Mouse (Mus musculus) cerebellum, postnatal 14 days (tissue): ENCODE measurements around the gene Capn13.
"Not testable (repeated sequence)": the region's sequence is repeated elsewhere in the genome, so short reads cannot be mapped to it uniquely, and the experiment has no call there.

ENCODE experiments used
- DNase-seq, 2 experiments: peaks; one replicate each; pipeline ENCODE4 v3.0.0; 2021; ENCODE audit warnings: mixed read lengths in 2 of 2

Capn13 gene

DNA sequence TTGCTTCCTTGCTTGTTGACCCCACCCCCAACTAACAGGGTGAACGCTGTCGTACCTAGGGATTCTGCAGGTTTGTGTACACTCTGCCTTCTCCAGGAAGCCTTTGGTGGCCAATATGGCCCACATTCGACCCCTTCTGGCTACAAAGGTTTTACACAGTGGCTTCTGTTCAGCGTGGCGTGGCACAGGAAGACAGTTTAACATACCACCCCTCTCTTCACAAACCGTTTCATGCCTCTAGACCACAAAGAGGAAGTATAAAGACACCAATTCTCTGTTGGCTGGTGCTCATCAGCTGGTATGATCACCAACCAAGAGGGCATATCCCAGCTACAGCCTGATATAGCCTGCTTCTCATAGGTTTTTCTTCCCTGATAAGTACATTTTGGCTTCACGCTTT lies 126.9 kb downstream of the Capn13 start:
- no peak for DNase-seq

DNA sequence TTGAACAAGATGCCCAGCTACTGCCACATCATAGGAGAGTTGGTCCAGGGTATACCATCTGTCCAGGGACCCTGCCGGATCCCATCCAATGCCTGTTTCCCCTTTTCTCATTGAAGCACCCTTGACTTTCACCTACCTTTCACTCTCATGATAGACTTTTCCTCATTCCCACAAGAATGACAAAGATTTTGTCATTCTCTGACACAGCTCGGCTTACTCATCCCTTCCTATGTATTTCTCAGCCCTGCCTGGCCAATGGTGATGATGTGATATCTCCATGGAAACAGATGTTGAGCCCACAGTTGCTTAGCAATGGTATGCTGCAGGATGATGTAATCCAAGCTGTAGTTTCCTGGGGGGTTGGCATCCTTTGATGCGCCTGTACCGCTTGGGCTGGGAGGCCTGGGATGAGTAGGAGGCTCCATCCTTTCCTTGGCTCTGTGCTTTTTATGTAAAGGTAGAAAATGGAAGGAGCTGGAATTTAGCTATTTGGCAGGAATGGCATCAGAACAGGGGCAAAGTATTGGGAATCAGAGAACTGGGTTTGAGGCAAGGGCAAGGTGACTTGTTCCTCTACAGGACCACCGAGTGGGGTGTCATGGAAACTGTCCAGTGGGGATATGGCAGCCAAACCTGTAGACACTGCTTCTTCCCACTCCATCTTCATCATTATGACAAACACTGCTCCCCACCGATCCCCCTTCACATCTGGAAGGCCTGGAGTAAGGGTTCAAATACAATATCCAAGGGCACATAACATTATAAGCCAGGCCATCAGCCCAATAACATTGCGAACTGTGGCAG lies 128.7 kb downstream of the Capn13 start:
- peak; percentile 13 for DNase-seq

DNA sequence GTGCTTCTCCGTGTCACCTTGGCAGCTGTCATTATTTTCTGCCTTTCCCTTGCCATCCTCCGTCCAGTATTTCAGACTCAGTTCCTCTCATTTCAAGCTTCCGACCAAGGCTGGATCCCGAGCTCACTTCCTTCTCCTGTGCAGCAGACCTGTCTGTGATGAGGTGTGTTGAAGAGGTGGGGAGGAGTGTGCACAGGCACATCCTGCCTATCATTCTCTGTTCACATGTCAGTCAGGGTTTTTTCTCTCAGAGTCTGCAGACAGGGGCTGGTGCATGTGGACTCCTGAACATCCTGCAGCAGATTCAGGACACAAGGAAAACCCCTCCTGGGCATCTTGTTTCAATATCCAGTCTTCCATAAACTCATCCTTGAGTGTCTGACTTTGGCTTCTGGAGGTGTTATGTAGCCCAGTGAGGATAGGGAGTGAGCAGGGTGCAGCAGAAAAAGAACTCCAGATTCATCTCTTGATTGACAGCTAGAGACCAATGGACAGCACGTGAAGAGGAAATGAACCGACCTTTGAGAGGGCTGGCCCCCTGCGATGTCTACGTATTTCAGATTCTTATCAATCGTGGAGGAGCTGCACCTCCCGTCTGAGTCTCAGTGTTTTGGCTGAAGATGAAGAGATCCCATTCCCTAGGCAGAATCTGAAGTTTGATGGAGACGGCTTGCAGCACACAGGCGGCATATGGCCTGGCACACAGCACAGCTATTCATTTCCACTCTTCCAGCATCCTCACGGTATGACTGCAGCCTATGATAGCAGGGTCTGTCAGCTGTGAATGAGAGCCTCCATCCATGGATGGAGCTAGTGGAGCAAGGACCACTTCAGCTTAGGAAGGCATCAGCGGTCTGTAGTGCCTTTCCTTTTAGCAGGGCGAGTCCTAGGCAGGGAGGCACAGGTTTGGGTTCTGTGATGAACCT lies 129.5 kb downstream of the Capn13 start:
- peak; percentile 49 to 61 for DNase-seq

DNA sequence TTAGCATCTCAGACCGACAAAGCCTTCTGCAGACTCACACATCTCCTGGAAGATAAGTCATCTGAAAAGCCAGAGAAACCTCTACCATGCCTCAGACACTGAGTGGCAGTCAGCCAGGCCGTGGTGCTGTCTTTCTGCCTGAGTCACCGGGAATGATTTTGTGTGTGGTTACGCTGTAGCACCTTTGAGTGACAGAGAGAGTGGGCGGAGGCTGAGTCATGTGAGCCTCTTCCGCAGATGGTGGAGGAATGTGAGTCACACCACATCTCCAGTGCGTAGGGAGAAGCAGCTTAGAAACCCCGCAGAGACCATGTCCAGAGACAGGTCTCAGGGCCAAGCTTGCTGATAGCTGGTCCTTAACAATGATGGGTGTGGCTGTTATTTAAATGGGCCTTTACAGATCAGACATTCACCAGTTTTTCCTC lies 137.6 kb downstream of the Capn13 start:
- peak in 1 of 2 experiments; percentile 19 for DNase-seq

DNA sequence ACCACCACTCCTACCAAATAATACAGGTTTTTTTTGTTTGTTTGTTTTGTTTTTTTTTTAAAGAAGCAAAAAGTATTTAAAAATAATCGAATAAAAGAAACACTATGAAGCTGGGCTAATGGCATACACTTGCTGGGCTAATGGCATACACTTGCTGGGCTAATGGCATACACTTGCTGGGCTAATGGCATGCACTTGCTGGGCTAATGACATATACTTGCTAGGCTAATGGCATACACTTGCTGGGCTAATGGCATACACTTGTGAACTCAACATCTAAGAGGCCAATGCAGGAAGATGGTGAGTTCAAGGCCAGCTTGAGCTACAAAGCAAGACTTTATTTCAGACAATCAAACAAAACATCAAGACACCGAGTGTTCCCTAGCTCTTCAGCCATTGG lies 138.1 kb downstream of the Capn13 start:
- DNase-seq = no peak

DNA sequence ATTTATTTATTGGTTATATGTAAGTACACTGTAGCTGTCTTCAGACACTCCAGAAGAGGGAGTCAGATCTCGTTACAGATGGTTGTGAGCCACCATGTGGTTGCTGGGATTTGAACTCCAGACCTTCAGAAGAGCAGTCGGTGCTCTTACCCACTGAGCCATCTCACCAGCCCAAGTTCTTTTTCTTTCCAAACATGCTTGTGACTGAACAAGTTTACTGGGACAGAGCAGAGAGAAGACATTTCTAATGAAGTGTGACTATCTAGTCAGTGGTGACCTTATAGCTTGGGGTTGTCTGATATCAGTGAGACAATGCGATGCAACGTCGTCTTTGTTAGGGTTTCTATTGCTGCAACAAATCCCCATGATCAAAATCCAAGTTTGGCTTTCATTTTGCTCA lies 141.4 kb downstream of the Capn13 start:
- not testable (repeated sequence) for DNase-seq

DNA sequence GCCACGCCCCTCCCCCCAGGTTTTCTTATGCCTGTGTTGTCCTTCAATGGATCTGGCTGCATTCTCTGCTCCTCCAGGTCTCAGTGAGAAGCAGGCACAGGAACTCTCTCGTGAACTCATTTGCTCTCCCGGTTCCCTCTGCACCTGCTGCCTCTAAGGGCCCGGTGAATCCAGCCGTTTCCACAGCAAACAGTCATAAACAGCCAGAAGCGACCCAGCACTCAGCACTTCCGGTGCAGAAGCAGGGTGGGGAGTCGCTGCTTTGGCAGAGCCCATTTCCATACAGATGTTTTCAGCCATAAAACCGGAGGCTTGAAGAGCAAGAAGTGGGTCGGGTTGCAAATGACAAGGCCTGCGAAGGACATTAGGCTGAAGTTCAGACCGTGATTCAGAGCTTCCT lies 142.0 kb downstream of the Capn13 start:
- no peak for DNase-seq
